Mouse (Mus musculus): ENCODE results near the gene Grk6.

DNA sequence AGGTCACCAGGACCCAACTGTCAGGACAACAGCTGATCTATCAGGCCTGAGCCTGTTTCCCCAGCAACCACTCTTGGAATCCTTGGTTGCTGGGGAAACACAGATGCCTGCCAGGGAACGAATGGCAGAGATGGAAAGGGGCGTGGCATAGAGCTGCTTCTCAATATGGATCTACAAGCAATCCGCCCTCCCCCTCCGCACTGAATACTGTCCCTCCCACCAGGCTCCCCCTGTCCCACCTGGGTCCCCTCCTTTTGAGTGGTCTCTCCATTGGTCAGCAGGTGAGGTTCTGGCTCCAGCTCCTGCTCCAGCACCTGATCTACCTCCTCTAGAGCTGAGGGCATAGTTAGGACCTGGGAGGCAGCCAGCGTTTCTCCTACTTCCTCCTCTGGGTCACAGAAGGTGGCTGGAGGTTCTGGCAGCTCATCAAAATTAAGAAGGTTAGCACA lies 29.8 kb downstream of the Grk6 start:
- no peak for TF ChIP-seq CTCF (IDR thresholded peaks at IDR 0.05; ENCODE audit: low read depth, low read length)
- TF ChIP-seq GATA1 (IDR thresholded peaks at IDR 0.05; ENCODE audit: borderline replicate concordance, low read length): no peak
